Mouse (Mus musculus) heart, embryonic 15.5 days (tissue): ENCODE results near the gene Myof. TPM values are rescaled to one million over a fixed set of nuclear protein-coding genes. Genes with fewer than 3 reads are reported as not detected.

Experiments
- ATAC-seq: fragments of 200-750 bp; cut with Nextera tagmentation; replicated peaks from 2 replicates; pipeline ENCODE4 v1.8.0; 2017; ENCODE audit warnings: low read depth, moderate TSS enrichment; ENCODE audit not compliant: insufficient number of reproducible peaks, insufficient read depth, low FRiP score
- H3K27ac ChIP-seq: fragments of 300-500 bp; sonication (generic); 2 replicates; pipeline ENCODE4 v1.5.1; 2015; ENCODE audit warnings: mild to moderate bottlenecking, inconsistent platforms
- H3K27me3 ChIP-seq: fragments of 300-500 bp; sonication (generic); 2 replicates; pipeline ENCODE4 v1.6.1; 2015; ENCODE audit warnings: inconsistent platforms
- H3K36me3 ChIP-seq: fragments of 300-500 bp; sonication (generic); 2 replicates; pipeline ENCODE4 v1.6.1; 2015; ENCODE audit warnings: mild to moderate bottlenecking, inconsistent platforms
- H3K4me1 ChIP-seq: fragments of 300-500 bp; sonication (generic); replicated peaks from 2 replicates; pipeline ENCODE4 v1.6.1; 2015; ENCODE audit warnings: inconsistent platforms
- H3K4me2 ChIP-seq: fragments of 300-500 bp; sonication (generic); 2 replicates; pipeline ENCODE4 v1.6.1; 2015; ENCODE audit warnings: inconsistent platforms, mild to moderate bottlenecking, moderate library complexity
- H3K4me3 ChIP-seq: fragments of 300-500 bp; sonication (generic); 2 replicates; pipeline ENCODE4 v1.5.1; 2015; ENCODE audit warnings: mild to moderate bottlenecking, inconsistent platforms
- H3K9ac ChIP-seq: fragments of 300-500 bp; sonication (generic); 2 replicates; pipeline ENCODE4 v1.6.1; 2015; ENCODE audit warnings: mild to moderate bottlenecking, inconsistent platforms
- H3K9me3 ChIP-seq: fragments of 300-500 bp; sonication (generic); replicated peaks from 2 replicates; pipeline ENCODE4 v1.6.1; 2016; ENCODE audit warnings: inconsistent platforms
- WGBS: fragments of 180-500 bp; shearing (Covaris S2); methylation state at CpG from one replicate; pipeline ENCODE4 v1.1.7; 2015; ENCODE audit warnings: mixed read lengths; 5-methylcytosine and 5-hydroxymethylcytosine counted together
- polyA plus RNA-seq: library from polyadenylated mRNA; unstranded; fragments of >200 nt; fragmentation: Nextera tagmentation; extraction: Ambion mirVana; gene quantifications from 2 replicates; pipeline ENCODE4 v1.2.1, GENCODE M21; 2015

Myof gene
- polyA plus RNA-seq, 1 experiment from 2014 or later = 5.5 TPM

DNA sequence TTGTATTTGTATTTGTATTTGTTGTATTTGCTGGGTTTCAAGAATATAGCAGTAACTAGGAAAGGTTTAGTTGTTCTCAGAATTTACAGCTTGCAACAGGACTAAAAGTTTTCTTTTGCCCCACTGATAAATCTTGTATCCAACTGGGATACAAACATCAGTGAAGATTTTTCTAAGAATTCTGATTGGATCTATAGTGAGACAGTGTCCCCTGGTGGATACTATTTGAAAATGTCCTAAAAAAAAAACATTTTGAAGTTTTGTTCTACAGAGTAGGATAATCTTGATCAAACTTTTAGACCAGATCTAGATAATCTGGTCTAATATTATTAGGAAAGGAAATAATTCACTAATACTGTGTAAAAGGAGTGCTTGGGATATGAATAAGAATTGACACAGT is 106.3 kb downstream of the Myof start:
- no peak for ATAC-seq
- no peak overlapping the region for H3K27ac ChIP-seq
- H3K9ac ChIP-seq = no peak overlapping the region
- no peaks in the 10 kb centered on the region for H3K9me3 ChIP-seq
- no peaks in the 10 kb centered on the region for H3K36me3 ChIP-seq
- H3K4me2 ChIP-seq = no peak overlapping the region
- 0 out of 2 replicates have a peak, but pooled peaks cover 2% of the 10 kb centered on the region for H3K4me1 ChIP-seq
- H3K4me3 ChIP-seq = no peak overlapping the region
- H3K27me3 ChIP-seq = no peaks in the 10 kb centered on the region

DNA sequence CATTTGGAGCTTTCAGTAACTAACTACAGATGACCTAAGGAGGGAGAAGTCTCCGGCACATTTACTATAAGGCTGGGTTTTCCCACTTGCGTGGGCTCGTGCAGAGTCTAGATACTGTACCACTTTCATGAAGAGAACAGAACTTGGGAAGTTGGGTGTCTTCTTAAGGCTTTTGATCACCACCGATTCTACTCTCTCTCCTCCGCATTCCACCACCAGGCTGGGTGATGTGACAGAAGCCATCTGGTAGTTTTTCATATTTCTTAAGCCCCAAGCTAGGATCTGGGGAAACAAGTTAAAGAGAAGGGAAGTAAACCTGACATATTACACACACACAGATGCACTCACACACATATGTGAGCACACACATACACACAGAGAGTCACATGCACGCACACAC is 108.7 kb downstream of the Myof start:
- Histone ChIP-seq H3K4me3 (no peak overlapping the region), H3K9me3 (no peaks in the 10 kb centered on the region), H3K9ac (no peak overlapping the region), H3K4me2 (no peak overlapping the region), H3K27me3 (no peaks in the 10 kb centered on the region), H3K4me1 (0 out of 2 replicates have a peak, but pooled peaks cover 2% of the 10 kb centered on the region), H3K36me3 (no peaks in the 10 kb centered on the region), H3K27ac (no peak overlapping the region)
- ATAC-seq = no peak
- 78% methylated on average over 6 of the region's 6 CpGs for WGBS

DNA sequence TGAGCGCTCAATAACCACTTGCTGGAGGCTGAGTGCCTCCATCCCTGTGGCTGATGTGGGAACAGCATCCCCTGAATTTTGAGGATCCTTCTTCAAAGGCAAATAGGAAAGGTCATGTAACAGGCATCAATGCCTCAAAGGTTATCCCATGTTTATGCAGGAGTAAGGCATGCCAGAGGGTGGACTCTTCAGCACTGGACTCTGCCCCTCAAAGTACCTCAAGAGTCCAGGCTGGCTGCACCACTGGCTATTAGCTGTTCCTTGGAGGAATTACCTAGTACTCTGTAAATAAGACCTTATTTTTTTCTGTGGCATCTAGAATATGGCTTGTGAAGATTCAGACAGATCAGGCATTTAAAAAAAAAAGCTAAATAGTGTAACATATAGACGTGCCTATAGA is 111.2 kb downstream of the Myof start:
- H3K4me1 ChIP-seq = 0 out of 2 replicates have a peak, but pooled peaks cover 2% of the 10 kb centered on the region
- H3K4me3 ChIP-seq = no peak overlapping the region
- 87% methylated on average over 2 of the region's 2 CpGs for WGBS
- H3K9me3 ChIP-seq = no peaks in the 10 kb centered on the region
- no peak overlapping the region for H3K27ac ChIP-seq
- no peak for ATAC-seq
- no peak overlapping the region for H3K4me2 ChIP-seq
- no peaks in the 10 kb centered on the region for H3K27me3 ChIP-seq
- H3K9ac ChIP-seq = no peak overlapping the region
- H3K36me3 ChIP-seq = no peaks in the 10 kb centered on the region

DNA sequence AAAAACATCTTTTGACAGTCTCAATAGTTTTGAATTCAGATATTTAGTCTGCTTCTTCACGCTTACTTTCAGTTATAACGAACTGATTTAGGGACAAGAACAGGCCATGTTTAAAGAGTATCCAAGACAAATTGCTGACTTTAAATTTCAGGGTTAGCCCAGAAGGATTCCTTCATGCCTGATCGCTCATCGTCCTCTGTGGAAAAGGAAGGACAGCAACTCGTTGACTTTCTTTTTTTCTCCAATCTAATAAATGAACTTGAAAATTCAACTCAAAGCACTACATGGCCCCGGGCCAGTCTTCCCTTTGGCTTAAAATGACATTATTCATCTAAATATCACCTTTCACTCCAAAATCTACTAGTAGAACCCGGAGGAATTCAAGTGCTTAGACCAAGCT is 115.5 kb downstream of the Myof start:
- Histone ChIP-seq H3K4me2 (no peak overlapping the region), H3K27ac (no peak overlapping the region), H3K36me3 (no peaks in the 10 kb centered on the region), H3K9me3 (no peaks in the 10 kb centered on the region), H3K27me3 (no peaks in the 10 kb centered on the region), H3K4me1 (no peaks in the 10 kb centered on the region), H3K9ac (no peak overlapping the region), H3K4me3 (no peak overlapping the region)
- ATAC-seq = no peak
- WGBS = 82% methylated on average over 7 of the region's 7 CpGs

DNA sequence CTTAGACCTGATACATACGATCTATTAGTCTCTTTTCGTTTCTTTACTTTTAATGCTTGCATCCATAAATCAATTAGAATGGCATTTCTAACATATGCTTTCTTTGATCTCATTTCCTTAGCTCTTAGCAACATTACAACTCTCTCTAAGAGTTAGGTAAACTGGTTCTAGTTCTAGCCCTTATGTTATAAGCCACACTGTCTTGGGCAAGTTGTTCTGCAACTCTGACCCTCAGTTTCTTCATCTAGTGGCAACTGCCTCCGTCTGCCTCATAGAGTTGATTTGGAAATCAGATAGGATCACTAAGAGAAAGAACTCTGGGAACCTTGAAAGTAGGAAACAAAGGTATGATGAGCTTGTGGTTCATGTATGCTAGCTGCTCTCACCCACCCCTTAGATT is 118.1 kb downstream of the Myof start:
- no peak overlapping the region for H3K4me2 ChIP-seq
- H3K27ac ChIP-seq = no peak overlapping the region
- H3K36me3 ChIP-seq = no peaks in the 10 kb centered on the region
- 79% methylated on average over 3 of the region's 3 CpGs for WGBS
- H3K9me3 ChIP-seq = no peaks in the 10 kb centered on the region
- H3K4me1 ChIP-seq = no peaks in the 10 kb centered on the region
- ATAC-seq = no peak
- H3K4me3 ChIP-seq = no peak overlapping the region
- H3K9ac ChIP-seq = no peak overlapping the region
- H3K27me3 ChIP-seq = no peaks in the 10 kb centered on the region

DNA sequence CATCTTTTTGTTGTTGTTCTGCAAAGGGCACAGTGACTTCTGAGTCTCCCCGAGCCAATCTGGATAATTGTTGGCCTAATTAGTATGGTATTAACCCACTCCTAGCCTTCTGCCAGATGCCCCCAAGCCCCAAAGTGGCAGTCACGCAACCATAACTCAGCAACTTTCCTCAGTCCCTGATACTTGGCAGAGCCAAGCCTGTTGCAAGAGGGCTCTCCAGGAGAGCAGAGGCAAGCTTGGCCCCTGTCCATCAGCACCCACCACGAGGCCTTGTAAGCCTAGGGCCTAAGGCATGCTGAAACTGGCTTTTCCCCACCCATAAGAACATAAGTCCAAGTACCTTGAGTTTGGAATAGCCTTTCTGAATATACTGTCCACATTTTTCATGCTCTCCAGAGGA is 119.1 kb downstream of the Myof start:
- H3K9me3 ChIP-seq = no peaks in the 10 kb centered on the region
- H3K4me2 ChIP-seq = no peak overlapping the region
- no peaks in the 10 kb centered on the region for H3K36me3 ChIP-seq
- no peak for ATAC-seq
- H3K4me1 ChIP-seq = 0 out of 2 replicates have a peak, but pooled peaks cover 2% of the 10 kb centered on the region
- WGBS = 34% methylated on average over 3 of the region's 3 CpGs
- no peak overlapping the region for H3K9ac ChIP-seq
- no peak overlapping the region for H3K4me3 ChIP-seq
- H3K27ac ChIP-seq = no peak overlapping the region
- no peaks in the 10 kb centered on the region for H3K27me3 ChIP-seq

DNA sequence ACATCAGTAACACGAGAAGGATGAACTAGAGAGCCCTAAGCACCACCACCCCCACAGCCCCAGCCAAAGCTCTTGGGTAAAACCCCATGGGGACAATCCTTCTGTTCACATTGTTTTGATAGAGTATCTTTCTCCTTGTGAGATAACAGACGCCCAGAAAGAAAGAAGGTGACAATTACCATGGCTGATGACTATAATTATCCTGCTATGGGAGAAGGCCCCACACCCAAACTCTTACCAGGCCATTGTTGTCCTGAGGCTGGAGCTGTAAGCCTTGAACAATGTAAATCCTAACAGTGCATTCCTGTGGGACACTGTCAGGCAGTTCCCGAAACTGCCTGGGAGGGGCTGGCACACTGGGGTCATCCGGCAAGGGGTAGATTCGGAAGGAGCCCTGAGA is 122.3 kb downstream of the Myof start:
- Histone ChIP-seq H3K9me3 (no peaks in the 10 kb centered on the region), H3K27ac (no peak overlapping the region), H3K4me2 (no peak overlapping the region), H3K36me3 (no peaks in the 10 kb centered on the region), H3K4me1 (0 out of 2 replicates have a peak, but pooled peaks cover 3% of the 10 kb centered on the region), H3K9ac (no peak overlapping the region), H3K4me3 (no peak overlapping the region), H3K27me3 (no peaks in the 10 kb centered on the region)
- 49% methylated on average over 5 of the region's 5 CpGs for WGBS
- no peak for ATAC-seq

DNA sequence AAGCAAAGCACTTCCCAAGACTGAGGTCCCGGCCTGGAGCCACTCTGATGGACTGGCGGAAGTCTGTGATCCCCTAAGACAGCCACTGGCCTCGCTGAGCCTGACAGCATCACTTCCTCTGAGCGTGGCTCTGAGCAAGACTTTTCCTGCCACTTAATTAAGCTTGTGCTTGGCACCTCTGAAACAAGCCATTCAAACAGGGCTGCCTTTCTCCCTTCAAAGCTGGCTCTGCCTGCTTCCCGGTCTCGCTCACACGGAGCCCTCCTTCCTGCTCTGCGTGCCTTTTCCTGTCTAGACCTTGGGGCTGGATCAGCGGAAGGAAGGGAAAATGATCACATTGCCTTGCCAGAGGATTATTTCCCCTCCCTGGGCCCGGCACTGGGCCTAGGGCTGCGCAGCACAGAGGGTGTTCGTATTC is 124.9 kb downstream of the Myof start:
- Histone ChIP-seq H3K27me3 (no peaks in the 10 kb centered on the region), H3K36me3 (no peaks in the 10 kb centered on the region), H3K4me3 (no peak overlapping the region), H3K9ac (no peak overlapping the region), H3K27ac (peak overlapping the region; percentile 12; the same call in 1 of the 2 replicates), H3K4me1 (0 out of 2 replicates have a peak, but pooled peaks cover 3% of the 10 kb centered on the region), H3K4me2 (no peak overlapping the region), H3K9me3 (no peaks in the 10 kb centered on the region)
- no peak; the same call in 1 of the 2 replicates for ATAC-seq
- WGBS = 47% methylated on average over 12 of the region's 12 CpGs

DNA sequence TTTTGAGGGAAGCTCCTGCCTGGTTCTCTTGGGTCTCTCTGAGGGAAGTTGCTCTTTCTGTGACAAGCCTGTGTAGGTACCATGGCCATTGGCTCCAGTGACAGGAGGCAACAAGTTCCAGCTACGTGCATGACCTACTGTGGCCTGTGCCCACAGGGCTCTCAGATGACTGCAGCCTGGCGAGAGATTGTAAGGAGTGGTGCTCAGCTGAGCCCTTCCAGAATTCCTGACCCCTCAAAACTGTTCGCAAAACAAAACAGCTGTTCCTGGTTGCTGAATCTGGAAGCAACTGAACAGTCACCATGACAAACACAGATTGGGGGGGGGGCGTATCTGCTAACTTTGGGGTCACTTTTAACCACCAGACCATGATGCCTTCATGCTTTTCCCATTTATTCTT is 129.1 kb downstream of the Myof start:
- H3K27me3 ChIP-seq = no peaks in the 10 kb centered on the region
- H3K4me1 ChIP-seq = 0 out of 2 replicates have a peak, but pooled peaks cover under 1% of the 10 kb centered on the region
- no peak overlapping the region for H3K9ac ChIP-seq
- H3K4me2 ChIP-seq = no peak overlapping the region
- H3K9me3 ChIP-seq = no peaks in the 10 kb centered on the region
- H3K27ac ChIP-seq = no peak overlapping the region
- 82% methylated on average over 4 of the region's 4 CpGs for WGBS
- no peak for ATAC-seq
- H3K36me3 ChIP-seq = no peaks in the 10 kb centered on the region
- H3K4me3 ChIP-seq = no peak overlapping the region

DNA sequence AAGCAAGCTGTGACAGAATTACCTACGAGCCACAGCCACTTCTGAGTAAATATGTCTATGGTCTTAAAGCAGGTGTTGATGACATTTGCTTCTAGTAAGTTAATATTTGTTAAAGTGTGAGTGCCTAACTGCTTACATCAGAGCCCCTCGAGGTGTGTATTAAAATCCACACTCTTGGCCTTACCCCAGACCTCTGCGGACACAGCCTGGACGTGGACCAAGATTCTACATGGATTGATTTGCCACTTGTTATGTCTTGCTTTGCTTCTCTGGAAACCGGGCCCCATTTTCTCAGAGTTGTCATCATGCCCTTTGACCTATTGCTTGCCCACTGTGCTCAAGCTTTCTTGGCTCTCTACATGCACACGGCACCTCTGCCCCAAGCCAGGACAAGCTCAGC is 130.9 kb downstream of the Myof start:
- WGBS = 80% methylated on average over 6 of the region's 6 CpGs
- H3K9ac ChIP-seq = no peak overlapping the region
- no peak overlapping the region for H3K4me3 ChIP-seq
- ATAC-seq = no peak
- no peak overlapping the region for H3K27ac ChIP-seq
- no peaks in the 10 kb centered on the region for H3K36me3 ChIP-seq
- no peak overlapping the region for H3K4me2 ChIP-seq
- H3K9me3 ChIP-seq = no peaks in the 10 kb centered on the region
- no peaks in the 10 kb centered on the region for H3K27me3 ChIP-seq
- peaks cover 9% of the 10 kb centered on the region for H3K4me1 ChIP-seq

DNA sequence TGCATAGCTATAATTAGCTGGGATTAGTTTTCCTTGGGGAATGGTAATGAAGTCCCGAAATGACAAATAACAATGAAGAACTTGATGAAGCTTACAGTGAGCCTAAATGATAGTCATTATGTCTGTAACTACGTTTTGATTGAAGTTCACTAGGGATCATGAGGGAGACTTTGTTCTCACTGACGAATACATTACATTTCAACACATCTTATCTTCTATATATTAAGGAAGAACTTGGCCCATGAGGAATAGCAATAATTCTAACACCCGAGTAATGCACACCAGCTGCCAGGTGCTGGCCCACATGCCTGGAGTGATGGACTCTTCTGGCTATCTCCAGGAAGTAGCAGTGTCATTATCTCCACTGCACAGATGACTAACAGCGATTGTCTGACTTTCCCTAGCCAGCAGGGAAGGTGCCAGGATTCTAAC is 133.5 kb downstream of the Myof start:
- Histone ChIP-seq H3K4me3 (no peak overlapping the region), H3K4me2 (no peak overlapping the region), H3K27me3 (no peaks in the 10 kb centered on the region), H3K27ac (no peak overlapping the region), H3K4me1 (peaks cover 12% of the 10 kb centered on the region), H3K36me3 (no peaks in the 10 kb centered on the region), H3K9ac (no peak overlapping the region), H3K9me3 (no peaks in the 10 kb centered on the region)
- no peak for ATAC-seq
- WGBS = 55% methylated on average over 5 of the region's 5 CpGs

DNA sequence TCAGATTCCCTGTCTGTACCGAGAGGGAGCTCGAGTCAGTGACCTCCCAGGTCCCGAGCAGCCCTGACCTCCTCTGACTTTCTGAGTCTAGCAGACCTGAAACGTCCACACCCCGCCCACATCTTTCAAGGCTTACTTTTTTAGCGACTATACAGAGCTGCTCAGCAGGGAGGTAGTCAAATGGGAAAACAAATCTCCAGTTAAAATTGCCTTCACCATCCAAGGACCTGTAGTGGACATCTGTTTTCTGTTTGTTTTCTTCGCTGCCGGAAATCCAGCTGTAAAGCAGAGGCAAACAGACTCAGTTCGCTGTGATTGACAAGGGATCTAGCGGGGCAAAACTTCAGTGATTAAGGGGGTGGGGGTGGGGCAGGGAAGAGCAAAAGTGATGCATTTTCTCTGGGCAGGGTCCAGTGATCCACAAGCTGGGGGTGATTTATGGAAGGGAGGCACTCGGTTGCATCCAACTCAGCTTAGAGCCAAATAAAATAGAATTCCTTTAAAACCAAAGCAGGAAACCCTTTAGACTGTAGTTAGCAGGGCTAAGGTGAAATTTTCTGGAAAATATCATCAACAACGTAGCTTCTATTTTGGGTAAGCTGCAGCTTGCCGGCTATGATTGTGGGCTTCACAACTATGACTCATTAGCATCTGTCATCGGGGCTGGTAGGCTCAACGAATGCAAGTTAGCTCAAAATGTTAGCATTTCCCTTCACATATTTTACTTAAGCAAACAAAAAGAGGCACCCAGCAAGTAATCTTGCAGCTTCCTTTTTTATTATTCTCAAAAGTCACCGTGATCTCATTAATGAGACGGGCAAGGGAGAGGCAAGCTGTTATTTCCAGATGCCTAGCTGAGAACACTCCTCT is 135.7 kb downstream of the Myof start:
- Histone ChIP-seq H3K9me3 (no peaks in the 10 kb centered on the region), H3K36me3 (no peaks in the 10 kb centered on the region), H3K27ac (peak overlapping the region; percentile 24; the same call in 1 of the 2 replicates), H3K4me3 (no peak overlapping the region), H3K4me1 (peaks cover 12% of the 10 kb centered on the region), H3K4me2 (peak overlapping the region; percentile 15; the same call in 1 of the 2 replicates), H3K27me3 (no peaks in the 10 kb centered on the region), H3K9ac (no peak overlapping the region)
- ATAC-seq = no peak
- 20% methylated on average over 17 of the region's 17 CpGs for WGBS
